Mouse (Mus musculus) intestine, embryonic 15.5 days (tissue): ENCODE measurements around the gene Fut2. TPM values are rescaled to one million over a fixed set of nuclear protein-coding genes. Genes with fewer than 3 reads are reported as not detected.

ENCODE experiments used
- ATAC-seq: fragments of 200-750 bp; cut with Nextera tagmentation; 2 replicates; pipeline ENCODE4 v1.8.0; 2017; ENCODE audit warnings: moderate TSS enrichment, moderate library complexity
- H3K27ac ChIP-seq: fragments of 300-500 bp; sonication (generic); 2 replicates; pipeline ENCODE4 v1.5.1; 2015; ENCODE audit warnings: mild to moderate bottlenecking, inconsistent platforms
- H3K27me3 ChIP-seq: fragments of 300-500 bp; sonication (generic); replicated peaks from 2 replicates; pipeline ENCODE4 v1.6.1; 2015; ENCODE audit warnings: inconsistent platforms
- H3K36me3 ChIP-seq: fragments of 300-500 bp; sonication (generic); 2 replicates; pipeline ENCODE4 v1.6.1; 2015; ENCODE audit warnings: inconsistent platforms
- H3K4me1 ChIP-seq: fragments of 300-500 bp; sonication (generic); replicated peaks from 2 replicates; pipeline ENCODE4 v1.6.1; 2015; ENCODE audit warnings: inconsistent platforms
- H3K4me2 ChIP-seq: fragments of 300-500 bp; sonication (generic); replicated peaks from 2 replicates; pipeline ENCODE4 v1.6.1; 2015; ENCODE audit warnings: mild to moderate bottlenecking, inconsistent platforms
- H3K4me3 ChIP-seq: fragments of 300-500 bp; sonication (generic); replicated peaks from 2 replicates; pipeline ENCODE4 v1.5.1; 2015; ENCODE audit warnings: inconsistent platforms
- H3K9ac ChIP-seq: fragments of 300-500 bp; sonication (generic); 2 replicates; pipeline ENCODE4 v1.6.1; 2015; ENCODE audit warnings: inconsistent platforms
- H3K9me3 ChIP-seq: fragments of 300-500 bp; sonication (generic); 2 replicates; pipeline ENCODE4 v1.6.1; 2016; ENCODE audit warnings: inconsistent platforms
- WGBS: fragments of 180-500 bp; shearing (Covaris S2); methylation state at CpG from one replicate; pipeline ENCODE4 v1.1.7; 2015; 5-methylcytosine and 5-hydroxymethylcytosine counted together
- polyA plus RNA-seq: library from polyadenylated mRNA; unstranded; fragments of >200 nt; fragmentation: Nextera tagmentation; extraction: Ambion mirVana; gene quantifications from 2 replicates; pipeline ENCODE4 v1.2.1, GENCODE M21; 2015

Fut2 gene
- 12.2 and 12.8 TPM in 2 replicates for polyA plus RNA-seq

DNA sequence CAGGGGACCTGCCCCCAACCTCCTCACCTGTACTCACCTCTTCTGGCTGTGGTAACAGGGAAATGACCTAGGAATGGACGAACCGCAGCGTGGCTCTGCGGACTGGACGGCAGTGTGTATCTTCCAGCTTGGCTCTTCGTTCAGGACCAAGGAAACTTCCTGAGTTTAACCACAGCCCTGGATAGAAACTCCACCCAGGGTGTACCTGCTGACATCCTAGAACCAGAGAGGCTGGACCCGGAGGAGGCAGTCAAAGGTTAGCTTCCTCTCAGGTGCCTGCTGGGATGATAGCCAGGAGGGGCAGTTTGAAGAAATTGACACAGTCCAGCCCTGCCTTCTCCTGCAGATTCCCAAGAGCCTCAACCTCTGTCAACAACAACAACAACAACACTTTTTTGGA lies at the start of gene Fut2:
TSS of gene Fut2 (minus strand) at position 234 of the 400 bp plus-strand sequence.
- H3K27ac ChIP-seq = 0 out of 2 replicates have a peak within 1 kb of the TSS, but pooled peaks have one; percentile 11
- WGBS = 67% methylated on average over 7 of the region's 7 CpGs
- ATAC-seq = peak; percentile 59; the same call in 1 of the 2 replicates

GRCm38 (mm10) chr7:45715090-45715708 lies 49.0 kb upstream of the Fut2 start, which contains the start of gene Rpl18:
Rpl18 (plus strand) TSS chr7:45715457.
- Histone ChIP-seq H3K36me3 (peaks cover 32% of the 10 kb centered on the region), H3K27ac (peak within 1 kb of the TSS; percentile 95), H3K4me1 (peaks cover 59% of the 10 kb centered on the region), H3K9ac (peak within 1 kb of the TSS; percentile 77), H3K4me2 (peak within 1 kb of the TSS; percentile 83), H3K4me3 (peak within 1 kb of the TSS; percentile 71), H3K27me3 (no peaks in the 10 kb centered on the region), H3K9me3 (no peaks in the 10 kb centered on the region)
- WGBS = 5% methylated on average over 34 of the region's 34 CpGs
- ATAC-seq = peak; percentile 89

More for the DNA sequence above, at the start of gene Fut2:
- no peaks in the 10 kb centered on the region; the same call in 1 of the 2 replicates for H3K27me3 ChIP-seq
- H3K4me3 ChIP-seq = peak within 1 kb of the TSS; percentile 18
- H3K9me3 ChIP-seq = no peaks in the 10 kb centered on the region
- peak within 1 kb of the TSS; percentile 23; the same call in 1 of the 2 replicates for H3K9ac ChIP-seq
- peak within 1 kb of the TSS; percentile 33 for H3K4me2 ChIP-seq
- H3K4me1 ChIP-seq = peaks cover 23% of the 10 kb centered on the region
- no peaks in the 10 kb centered on the region for H3K36me3 ChIP-seq

GRCm38 (mm10) chr7:45714630-45715089 lies 48.5 kb upstream of the Fut2 start:
- Histone ChIP-seq H3K4me2 (peak overlapping the region; percentile 83), H3K27ac (peak overlapping the region; percentile 95), H3K36me3 (peaks cover 27% of the 10 kb centered on the region), H3K9ac (peak overlapping the region; percentile 72), H3K4me1 (peaks cover 59% of the 10 kb centered on the region), H3K9me3 (no peaks in the 10 kb centered on the region), H3K4me3 (peak overlapping the region; percentile 71), H3K27me3 (no peaks in the 10 kb centered on the region)
- WGBS = 5% methylated on average over 14 of the region's 14 CpGs
- peak; percentile 77 for ATAC-seq

- peak overlapping the region; percentile 71 for H3K4me3 ChIP-seq
- H3K4me2 ChIP-seq = peak overlapping the region; percentile 83
- ATAC-seq = no peak
- H3K4me1 ChIP-seq = peaks cover 57% of the 10 kb centered on the region
- WGBS = 61% methylated on average over 6 of the region's 6 CpGs
- no peaks in the 10 kb centered on the region for H3K9me3 ChIP-seq
- H3K27me3 ChIP-seq = no peaks in the 10 kb centered on the region
- H3K9ac ChIP-seq = peak overlapping the region; percentile 72
- H3K36me3 ChIP-seq = peaks cover 25% of the 10 kb centered on the region
- H3K27ac ChIP-seq = peak overlapping the region; percentile 95
These were observed 47.8 kb upstream of the Fut2 start for GRCm38 (mm10) chr7:45713881-45714520.

GRCm38 (mm10) chr7:45713396-45713795 lies 47.2 kb upstream of the Fut2 start:
- WGBS = 84% methylated on average over 16 of the region's 16 CpGs
- peak overlapping the region; percentile 28; the same call in 1 of the 2 replicates for H3K9ac ChIP-seq
- peak overlapping the region; percentile 83 for H3K4me2 ChIP-seq
- H3K4me1 ChIP-seq = peaks cover 59% of the 10 kb centered on the region
- H3K9me3 ChIP-seq = no peaks in the 10 kb centered on the region
- peak overlapping the region; percentile 71; the same call in 1 of the 2 replicates for H3K4me3 ChIP-seq
- peak overlapping the region; percentile 95 for H3K27ac ChIP-seq
- no peaks in the 10 kb centered on the region for H3K27me3 ChIP-seq
- peaks cover 25% of the 10 kb centered on the region for H3K36me3 ChIP-seq
- ATAC-seq = no peak

- Histone ChIP-seq H3K27ac (peak overlapping the region; percentile 95; the same call in 1 of the 2 replicates), H3K9ac (no peak overlapping the region), H3K9me3 (no peaks in the 10 kb centered on the region), H3K36me3 (peaks cover 25% of the 10 kb centered on the region), H3K4me3 (no peak overlapping the region), H3K27me3 (no peaks in the 10 kb centered on the region), H3K4me1 (peaks cover 70% of the 10 kb centered on the region), H3K4me2 (peak overlapping the region; percentile 45)
- 76% methylated on average over 20 of the region's 21 CpGs for WGBS
- peak; percentile 47 for ATAC-seq
These were observed 46.0 kb upstream of the Fut2 start for GRCm38 (mm10) chr7:45712022-45712757.

- Histone ChIP-seq H3K4me3 (no peak overlapping the region), H3K4me2 (peak overlapping the region; percentile 45), H3K9me3 (no peaks in the 10 kb centered on the region), H3K27me3 (no peaks in the 10 kb centered on the region), H3K27ac (peak overlapping the region; percentile 29; the same call in 1 of the 2 replicates), H3K4me1 (peaks cover 70% of the 10 kb centered on the region), H3K9ac (no peak overlapping the region), H3K36me3 (peaks cover 25% of the 10 kb centered on the region)
- no peak for ATAC-seq
- WGBS = 88% methylated on average over 24 of the region's 24 CpGs
These were observed 45.3 kb upstream of the Fut2 start for GRCm38 (mm10) chr7:45711316-45712021.

DNA sequence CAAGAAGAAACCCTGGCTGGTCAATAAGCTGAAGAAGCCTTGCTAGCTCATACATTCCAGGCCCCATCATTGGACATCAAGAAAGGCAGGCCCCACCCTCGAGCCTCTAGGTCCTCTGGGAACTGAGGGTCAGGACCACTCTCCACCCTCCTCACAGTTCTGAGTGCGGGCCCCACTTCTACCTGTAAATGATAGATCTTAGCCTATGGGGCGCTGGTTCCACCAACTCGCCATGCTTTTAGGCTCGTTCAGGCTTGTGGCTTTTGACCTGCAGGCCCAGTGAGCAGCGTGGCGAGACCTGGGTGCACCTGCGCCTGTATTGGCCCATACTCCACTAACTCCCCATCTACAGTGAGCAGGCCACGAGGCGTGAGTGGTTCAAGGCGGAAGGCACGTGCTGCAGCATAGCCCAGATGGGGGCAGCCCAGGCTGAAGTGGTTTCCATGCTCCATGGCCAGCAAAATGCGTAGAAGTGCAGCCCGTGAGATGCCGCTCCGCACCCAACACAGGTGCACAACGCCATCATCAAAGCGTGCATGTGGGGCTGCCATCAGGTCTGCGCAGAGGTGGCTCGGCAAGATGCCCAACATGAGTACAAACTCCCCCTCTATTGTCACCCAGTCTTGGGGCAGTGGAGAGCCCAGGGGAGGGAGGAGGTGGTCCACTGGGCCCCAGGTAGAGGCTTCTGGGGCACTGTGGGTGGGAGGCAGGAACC lies 44.4 kb upstream of the Fut2 start:
- no peaks in the 10 kb centered on the region for H3K27me3 ChIP-seq
- peaks cover 70% of the 10 kb centered on the region for H3K4me1 ChIP-seq
- no peaks in the 10 kb centered on the region for H3K9me3 ChIP-seq
- no peak for ATAC-seq
- WGBS = 92% methylated on average over 20 of the region's 20 CpGs
- no peak overlapping the region for H3K4me3 ChIP-seq
- H3K9ac ChIP-seq = no peak overlapping the region
- H3K27ac ChIP-seq = no peak overlapping the region; the same call in 1 of the 2 replicates
- peaks cover 25% of the 10 kb centered on the region for H3K36me3 ChIP-seq
- H3K4me2 ChIP-seq = no peak overlapping the region

DNA sequence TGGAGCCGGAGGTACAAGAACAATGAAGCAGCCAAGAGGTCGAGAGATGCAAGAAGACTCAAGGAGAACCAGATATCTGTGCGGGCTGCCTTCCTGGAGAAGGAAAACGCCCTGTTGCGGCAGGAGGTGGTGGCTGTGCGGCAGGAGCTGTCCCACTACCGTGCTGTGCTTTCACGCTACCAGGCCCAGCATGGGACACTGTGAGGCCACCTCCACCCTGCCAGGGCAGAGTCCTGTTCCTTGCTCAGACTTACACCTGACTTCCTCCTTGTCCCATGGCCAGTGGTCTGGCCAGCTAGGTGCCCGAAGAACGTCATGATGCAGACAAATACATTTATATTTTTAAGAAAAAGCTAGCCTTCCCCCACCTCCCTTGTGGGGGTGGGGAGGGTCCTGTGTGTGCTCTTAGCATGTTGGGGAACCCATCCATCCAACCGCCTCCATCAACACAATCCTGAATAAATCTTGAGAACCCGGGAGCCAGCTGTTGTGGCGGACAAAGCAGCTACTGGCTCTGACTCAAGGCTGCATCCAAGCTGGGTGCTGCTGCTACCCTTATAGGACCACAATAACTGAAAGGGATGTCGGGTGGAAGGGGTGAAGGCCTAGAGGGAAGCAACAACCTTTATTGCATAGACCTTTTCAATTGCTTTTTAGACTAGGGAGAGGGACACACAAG lies 43.6 kb upstream of the Fut2 start:
- Histone ChIP-seq H3K4me2 (no peak overlapping the region), H3K27me3 (no peaks in the 10 kb centered on the region), H3K9ac (no peak overlapping the region), H3K9me3 (no peaks in the 10 kb centered on the region), H3K27ac (peak overlapping the region; percentile 30; the same call in 1 of the 2 replicates), H3K4me3 (no peak overlapping the region), H3K4me1 (peaks cover 72% of the 10 kb centered on the region), H3K36me3 (peaks cover 25% of the 10 kb centered on the region)
- ATAC-seq = no peak
- WGBS = 70% methylated on average over 14 of the region's 14 CpGs

- no peak overlapping the region for H3K9ac ChIP-seq
- H3K9me3 ChIP-seq = no peaks in the 10 kb centered on the region
- peaks cover 25% of the 10 kb centered on the region for H3K36me3 ChIP-seq
- no peaks in the 10 kb centered on the region for H3K27me3 ChIP-seq
- 0 out of 2 replicates have a peak overlapping the region, but pooled peaks have one; percentile 83 for H3K27ac ChIP-seq
- no peak for ATAC-seq
- peak overlapping the region; percentile 99; the same call in 1 of the 2 replicates for H3K4me2 ChIP-seq
- WGBS = 41% methylated on average over 6 of the region's 6 CpGs
- no peak overlapping the region for H3K4me3 ChIP-seq
- H3K4me1 ChIP-seq = peaks cover 66% of the 10 kb centered on the region
These were observed 42.8 kb upstream of the Fut2 start for GRCm38 (mm10) chr7:45709036-45709435.
